Mouse (Mus musculus) embryonic facial prominence, embryonic 15.5 days (tissue): ENCODE measurements around the gene Slc35e4. TPM values are rescaled to one million over a fixed set of nuclear protein-coding genes. Genes with fewer than 3 reads are reported as not detected.

ENCODE experiments used
- ATAC-seq: fragments of 200-750 bp; cut with Nextera tagmentation; 2 replicates; pipeline ENCODE4 v1.8.0; 2017; ENCODE audit warnings: low read depth, moderate TSS enrichment; ENCODE audit not compliant: insufficient number of reproducible peaks, low FRiP score, low TSS enrichment
- H3K27ac ChIP-seq: fragments of 300-500 bp; sonication (generic); replicated peaks from 2 replicates; pipeline ENCODE4 v1.5.1; 2015; ENCODE audit warnings: mild to moderate bottlenecking, inconsistent platforms
- H3K27me3 ChIP-seq: fragments of 300-500 bp; sonication (generic); 2 replicates; pipeline ENCODE4 v1.6.1; 2015; ENCODE audit warnings: inconsistent platforms
- H3K36me3 ChIP-seq: fragments of 300-500 bp; sonication (generic); 2 replicates; pipeline ENCODE4 v1.6.1; 2015; ENCODE audit warnings: mild to moderate bottlenecking, inconsistent platforms
- H3K4me1 ChIP-seq: fragments of 300-500 bp; sonication (generic); 2 replicates; pipeline ENCODE4 v1.6.1; 2015; ENCODE audit warnings: inconsistent platforms
- H3K4me2 ChIP-seq: fragments of 300-500 bp; sonication (generic); replicated peaks from 2 replicates; pipeline ENCODE4 v1.6.1; 2015; ENCODE audit warnings: mild to moderate bottlenecking, inconsistent platforms
- H3K4me3 ChIP-seq: fragments of 300-500 bp; sonication (generic); replicated peaks from 2 replicates; pipeline ENCODE4 v1.5.1; 2015; ENCODE audit warnings: mild to moderate bottlenecking, inconsistent platforms
- H3K9ac ChIP-seq: fragments of 300-500 bp; sonication (generic); 2 replicates; pipeline ENCODE4 v1.6.1; 2015; ENCODE audit warnings: inconsistent platforms
- H3K9me3 ChIP-seq: fragments of 300-500 bp; sonication (generic); replicated peaks from 2 replicates; pipeline ENCODE4 v1.6.1; 2016; ENCODE audit warnings: inconsistent platforms
- WGBS: fragments of 180-500 bp; shearing (Covaris S2); methylation state at CpG from one replicate; pipeline ENCODE4 v1.1.7; 2015; 5-methylcytosine and 5-hydroxymethylcytosine counted together
- polyA plus RNA-seq: library from polyadenylated mRNA; unstranded; fragments of >200 nt; fragmentation: Nextera tagmentation; extraction: Ambion mirVana; gene quantifications from 2 replicates; pipeline ENCODE4 v1.2.1, GENCODE M21; 2015

Gene Slc35e4
- polyA plus RNA-seq, 1 experiment from 2014 or later = 9.4 TPM

- Histone ChIP-seq H3K27ac (no peak within 1 kb of the TSS), H3K4me3 (peak within 1 kb of the TSS; percentile 53), H3K4me2 (peak within 1 kb of the TSS; percentile 92), H3K4me1 (peaks cover 12% of the 10 kb centered on the region), H3K9ac (peak within 1 kb of the TSS; percentile 39), H3K9me3 (no peaks in the 10 kb centered on the region), H3K27me3 (peaks cover 16% of the 10 kb centered on the region; the same call in 1 of the 2 replicates), H3K36me3 (no peaks in the 10 kb centered on the region)
- 4% methylated on average over 51 of the region's 58 CpGs for WGBS
- peak; percentile 92 for ATAC-seq
Measured at GRCm38 (mm10) chr11:3863454-3864112, 50.9 kb downstream of the Slc35e4 start, which contains the start of gene Osbp2. Gene Osbp2, minus strand, starts transcription at chr11:3863903.

- peaks cover 16% of the 10 kb centered on the region; the same call in 1 of the 2 replicates for H3K27me3 ChIP-seq
- H3K36me3 ChIP-seq = no peaks in the 10 kb centered on the region
- H3K9ac ChIP-seq = no peak overlapping the region
- no peaks in the 10 kb centered on the region for H3K9me3 ChIP-seq
- peaks cover 12% of the 10 kb centered on the region for H3K4me1 ChIP-seq
- peak overlapping the region; percentile 53 for H3K4me3 ChIP-seq
- H3K27ac ChIP-seq = no peak overlapping the region
- no peak for ATAC-seq
- 73% methylated on average over 19 of the region's 19 CpGs for WGBS
- peak overlapping the region; percentile 92 for H3K4me2 ChIP-seq
Measured at GRCm38 (mm10) chr11:3862661-3863453, 51.6 kb downstream of the Slc35e4 start.

GRCm38 (mm10) chr11:3860361-3860760 lies 54.1 kb downstream of the Slc35e4 start:
- Histone ChIP-seq H3K27ac (no peak overlapping the region), H3K4me2 (no peak overlapping the region), H3K9ac (no peak overlapping the region), H3K27me3 (peaks cover 14% of the 10 kb centered on the region; the same call in 1 of the 2 replicates), H3K9me3 (no peaks in the 10 kb centered on the region), H3K4me3 (no peak overlapping the region), H3K4me1 (peaks cover 12% of the 10 kb centered on the region), H3K36me3 (no peaks in the 10 kb centered on the region)
- no peak for ATAC-seq
- 74% methylated on average over 4 of the region's 4 CpGs for WGBS

GRCm38 (mm10) chr11:3859778-3860177 lies 54.7 kb downstream of the Slc35e4 start:
- H3K4me2 ChIP-seq = no peak overlapping the region
- 87% methylated on average over 4 of the region's 4 CpGs for WGBS
- H3K4me1 ChIP-seq = peaks cover 12% of the 10 kb centered on the region
- no peak for ATAC-seq
- H3K36me3 ChIP-seq = no peaks in the 10 kb centered on the region
- H3K4me3 ChIP-seq = no peak overlapping the region
- no peak overlapping the region for H3K27ac ChIP-seq
- H3K27me3 ChIP-seq = peaks cover 12% of the 10 kb centered on the region; the same call in 1 of the 2 replicates
- no peaks in the 10 kb centered on the region for H3K9me3 ChIP-seq
- no peak overlapping the region for H3K9ac ChIP-seq

- 80% methylated on average over 5 of the region's 5 CpGs for WGBS
Measured at GRCm38 (mm10) chr11:3857902-3858301, 56.6 kb downstream of the Slc35e4 start.

More at GRCm38 (mm10) chr11:3857902-3858301, 56.6 kb downstream of the Slc35e4 start:
- Histone ChIP-seq H3K27ac (no peak overlapping the region), H3K4me2 (no peak overlapping the region), H3K36me3 (no peaks in the 10 kb centered on the region), H3K9ac (no peak overlapping the region), H3K4me3 (no peak overlapping the region), H3K27me3 (peaks cover 7% of the 10 kb centered on the region; the same call in 1 of the 2 replicates), H3K4me1 (no peaks in the 10 kb centered on the region; the same call in 1 of the 2 replicates), H3K9me3 (no peaks in the 10 kb centered on the region)
- ATAC-seq = no peak

Other genes with a start within 250 kb of the Slc35e4 start
- 1.1 and 1.3 TPM in 2 replicates for gene Osbp2, start 50.8 kb downstream of the Slc35e4 start, polyA plus RNA-seq
- 0.49 and 1.2 TPM in 2 replicates for gene 4921536K21Rik, start 19.6 kb downstream of the Slc35e4 start, polyA plus RNA-seq
- 9.1 and 12.6 TPM in 2 replicates for gene Dusp18, start 19.4 kb downstream of the Slc35e4 start, polyA plus RNA-seq
- 48.5 and 55.9 TPM in 2 replicates for gene Tcn2, start 17.5 kb upstream of the Slc35e4 start, polyA plus RNA-seq
- gene Pes1, start 49.3 kb upstream of the Slc35e4 start, polyA plus RNA-seq = 72.7 and 72.9 TPM in 2 replicates
- gene 4930556J24Rik, start 62.1 kb upstream of the Slc35e4 start, polyA plus RNA-seq = 0.24 and 0.37 TPM in 2 replicates
- 2.4 and 3.7 TPM in 2 replicates for gene Gal3st1, start 69.0 kb upstream of the Slc35e4 start, polyA plus RNA-seq
- gene Sec14l4, start 116.8 kb upstream of the Slc35e4 start, polyA plus RNA-seq = 0.81 and 0.94 TPM in 2 replicates
- gene Sec14l3, start 150.2 kb upstream of the Slc35e4 start, polyA plus RNA-seq = 9.1 and 16.1 TPM in 2 replicates
- 5.6 and 5.9 TPM in 2 replicates for gene Mtfp1, start 180.8 kb upstream of the Slc35e4 start, polyA plus RNA-seq
- 3.8 and 4.7 TPM in 2 replicates for gene Sec14l2, start 208.8 kb upstream of the Slc35e4 start, polyA plus RNA-seq
- 38.2 and 39.7 TPM in 2 replicates for gene Rnf215, start 220.5 kb upstream of the Slc35e4 start, polyA plus RNA-seq
- 14.4 and 16.6 TPM in 2 replicates for gene Ccdc157, start 245.6 kb upstream of the Slc35e4 start, polyA plus RNA-seq
- gene Sf3a1, start 245.7 kb upstream of the Slc35e4 start, polyA plus RNA-seq = 50.5 and 57.7 TPM in 2 replicates